Mouse (Mus musculus): Measurements from ENCODE around the gene Oaz1. TPM values are rescaled to one million over a fixed set of nuclear protein-coding genes. Genes with fewer than 3 reads are reported as not detected.

The Oaz1 gene
- polyA plus RNA-seq, 1 experiment from 2014 or later = 1,173 TPM

GRCm38 (mm10) chr10:80793803-80794202 is 32.7 kb upstream of the Oaz1 start:
- 91% methylated on average over 4 of the region's 4 CpGs for WGBS
- Histone ChIP-seq H3K27me3 (no peaks in the 10 kb centered on the region), H3K4me3 (no peak overlapping the region), H3K27ac (replicated peaks) (no peak overlapping the region), H3K9ac (0 out of 2 replicates have a peak overlapping the region, but pooled peaks have one; percentile 22), H3K4me1 (replicated peaks) (peaks cover 22% of the 10 kb centered on the region), H3K4me2 (no peak overlapping the region), H3K9me3 (no peaks in the 10 kb centered on the region), H3K36me3 (peaks cover 78% of the 10 kb centered on the region)
- no peak for ATAC-seq (ENCODE audit: low read depth)

GRCm38 (mm10) chr10:80794750-80795149 is 31.7 kb upstream of the Oaz1 start:
- no peaks in the 10 kb centered on the region for H3K27me3 ChIP-seq
- WGBS = 88% methylated on average over 8 of the region's 8 CpGs
- no peak overlapping the region for H3K27ac ChIP-seq (replicated peaks)
- H3K4me2 ChIP-seq = no peak overlapping the region
- ATAC-seq (ENCODE audit: low read depth) = no peak
- peaks cover 70% of the 10 kb centered on the region for H3K36me3 ChIP-seq
- no peak overlapping the region for H3K4me3 ChIP-seq
- H3K9ac ChIP-seq = no peak overlapping the region; the same call in 1 of the 2 replicates
- H3K9me3 ChIP-seq = no peaks in the 10 kb centered on the region
- H3K4me1 ChIP-seq (replicated peaks) = peaks cover 29% of the 10 kb centered on the region

- no peak for ATAC-seq (ENCODE audit: low read depth)
- no peaks in the 10 kb centered on the region for H3K9me3 ChIP-seq
- no peaks in the 10 kb centered on the region for H3K27me3 ChIP-seq
- peak overlapping the region; percentile 97 for H3K4me2 ChIP-seq
- peak overlapping the region; percentile 79 for H3K4me3 ChIP-seq
- 83% methylated on average over 9 of the region's 9 CpGs for WGBS
- H3K27ac ChIP-seq (replicated peaks) = no peak overlapping the region
- H3K4me1 ChIP-seq (replicated peaks) = peaks cover 43% of the 10 kb centered on the region
- H3K36me3 ChIP-seq = peaks cover 64% of the 10 kb centered on the region
- H3K9ac ChIP-seq = peak overlapping the region; percentile 89
Observed at GRCm38 (mm10) chr10:80796307-80796848, 30.1 kb upstream of the Oaz1 start.

- Histone ChIP-seq H3K9ac (peak overlapping the region; percentile 89), H3K27me3 (no peaks in the 10 kb centered on the region), H3K9me3 (no peaks in the 10 kb centered on the region), H3K4me1 (replicated peaks) (peaks cover 43% of the 10 kb centered on the region), H3K4me2 (peak overlapping the region; percentile 97), H3K4me3 (peak overlapping the region; percentile 79), H3K27ac (replicated peaks) (peak overlapping the region; percentile 93), H3K36me3 (peaks cover 64% of the 10 kb centered on the region)
- peak; percentile 79 for ATAC-seq (ENCODE audit: low read depth)
- 3% methylated on average over 58 of the region's 59 CpGs for WGBS
Observed at GRCm38 (mm10) chr10:80797186-80798149, 29.0 kb upstream of the Oaz1 start.

- peaks cover 43% of the 10 kb centered on the region for H3K4me1 ChIP-seq (replicated peaks)
- H3K9me3 ChIP-seq = no peaks in the 10 kb centered on the region
- H3K27ac ChIP-seq (replicated peaks) = peak within 1 kb of the TSS; percentile 93
- under 1% methylated on average over 104 of the region's 104 CpGs for WGBS
- peak within 1 kb of the TSS; percentile 97 for H3K4me2 ChIP-seq
- H3K36me3 ChIP-seq = peaks cover 64% of the 10 kb centered on the region
- peak within 1 kb of the TSS; percentile 89 for H3K9ac ChIP-seq
- peak; percentile 94 for ATAC-seq (ENCODE audit: low read depth)
- no peaks in the 10 kb centered on the region for H3K27me3 ChIP-seq
- peak within 1 kb of the TSS; percentile 79 for H3K4me3 ChIP-seq
Observed at GRCm38 (mm10) chr10:80798150-80799006, 28.1 kb upstream of the Oaz1 start, which contains the start of the genes Sf3a2 and Plekhj1. Sf3a2 (plus strand) TSS chr10:80798198. Plekhj1 (minus strand) TSS chr10:80798626.

- Histone ChIP-seq H3K27ac (replicated peaks) (peak overlapping the region; percentile 93), H3K4me3 (peak overlapping the region; percentile 79), H3K36me3 (peaks cover 64% of the 10 kb centered on the region), H3K9me3 (no peaks in the 10 kb centered on the region), H3K4me2 (peak overlapping the region; percentile 97), H3K27me3 (no peaks in the 10 kb centered on the region), H3K4me1 (replicated peaks) (peaks cover 43% of the 10 kb centered on the region), H3K9ac (peak overlapping the region; percentile 89)
- ATAC-seq (ENCODE audit: low read depth) = no peak
- WGBS = 3% methylated on average over 18 of the region's 18 CpGs
Observed at GRCm38 (mm10) chr10:80799070-80799566, 27.3 kb upstream of the Oaz1 start.

GRCm38 (mm10) chr10:80802204-80802912 is 24.1 kb upstream of the Oaz1 start:
- no peak for ATAC-seq (ENCODE audit: low read depth)
- H3K9me3 ChIP-seq = no peaks in the 10 kb centered on the region
- H3K36me3 ChIP-seq = peaks cover 53% of the 10 kb centered on the region
- no peak overlapping the region for H3K4me3 ChIP-seq
- 93% methylated on average over 10 of the region's 10 CpGs for WGBS
- H3K27ac ChIP-seq (replicated peaks) = no peak overlapping the region
- no peak overlapping the region for H3K4me2 ChIP-seq
- H3K9ac ChIP-seq = no peak overlapping the region
- H3K4me1 ChIP-seq (replicated peaks) = peaks cover 38% of the 10 kb centered on the region
- 0 out of 2 replicates have a peak, but pooled peaks cover 8% of the 10 kb centered on the region for H3K27me3 ChIP-seq

GRCm38 (mm10) chr10:80802996-80803395 is 23.5 kb upstream of the Oaz1 start:
- peaks cover 43% of the 10 kb centered on the region for H3K4me1 ChIP-seq (replicated peaks)
- ATAC-seq (ENCODE audit: low read depth) = no peak
- no peak overlapping the region for H3K4me2 ChIP-seq
- 92% methylated on average over 3 of the region's 3 CpGs for WGBS
- no peak overlapping the region for H3K9ac ChIP-seq
- no peak overlapping the region for H3K27ac ChIP-seq (replicated peaks)
- no peak overlapping the region for H3K4me3 ChIP-seq
- peaks cover 10% of the 10 kb centered on the region; the same call in 1 of the 2 replicates for H3K27me3 ChIP-seq
- no peaks in the 10 kb centered on the region for H3K9me3 ChIP-seq
- H3K36me3 ChIP-seq = peaks cover 53% of the 10 kb centered on the region

- Histone ChIP-seq H3K36me3 (peaks cover 53% of the 10 kb centered on the region), H3K4me1 (replicated peaks) (peaks cover 55% of the 10 kb centered on the region), H3K27ac (replicated peaks) (no peak overlapping the region), H3K4me3 (no peak overlapping the region), H3K4me2 (no peak overlapping the region), H3K27me3 (peaks cover 23% of the 10 kb centered on the region), H3K9ac (no peak overlapping the region), H3K9me3 (no peaks in the 10 kb centered on the region)
- 95% methylated on average over 2 of the region's 2 CpGs for WGBS
- no peak for ATAC-seq (ENCODE audit: low read depth)
Observed at GRCm38 (mm10) chr10:80804340-80804739, 22.1 kb upstream of the Oaz1 start.

- peaks cover 29% of the 10 kb centered on the region for H3K27me3 ChIP-seq
- H3K4me3 ChIP-seq = no peak within 1 kb of the TSS
- WGBS = 70% methylated on average over 6 of the region's 6 CpGs
- no peak for ATAC-seq (ENCODE audit: low read depth)
- H3K9ac ChIP-seq = 0 out of 2 replicates have a peak within 1 kb of the TSS, but pooled peaks have one; percentile 79
- peak within 1 kb of the TSS; percentile 75; the same call in 1 of the 2 replicates for H3K4me2 ChIP-seq
- H3K9me3 ChIP-seq = no peaks in the 10 kb centered on the region
- H3K27ac ChIP-seq (replicated peaks) = no peak within 1 kb of the TSS
- H3K4me1 ChIP-seq (replicated peaks) = peaks cover 50% of the 10 kb centered on the region
- peaks cover 53% of the 10 kb centered on the region for H3K36me3 ChIP-seq
Observed at GRCm38 (mm10) chr10:80804916-80805315, 21.5 kb upstream of the Oaz1 start, which contains the start of gene Amh. Amh (plus strand) TSS chr10:80805243.

GRCm38 (mm10) chr10:80805322-80805721 is 21.1 kb upstream of the Oaz1 start:
- Histone ChIP-seq H3K4me1 (replicated peaks) (peaks cover 50% of the 10 kb centered on the region), H3K9ac (no peak overlapping the region), H3K4me2 (no peak overlapping the region), H3K27ac (replicated peaks) (no peak overlapping the region), H3K9me3 (no peaks in the 10 kb centered on the region), H3K27me3 (peaks cover 33% of the 10 kb centered on the region), H3K4me3 (no peak overlapping the region), H3K36me3 (peaks cover 49% of the 10 kb centered on the region)
- ATAC-seq (ENCODE audit: low read depth) = no peak
- WGBS = 78% methylated on average over 5 of the region's 5 CpGs

Measured in neural tube, embryonic 13.5 days (tissue).